Mouse (Mus musculus) liver, embryonic 14.5 days (tissue): Measurements from ENCODE around the gene Tmem269. TPM values are rescaled to one million over a fixed set of nuclear protein-coding genes. Genes with fewer than 3 reads are reported as not detected.

Experiments
- ATAC-seq: fragments of 200-750 bp; cut with Nextera tagmentation; 2 replicates; pipeline ENCODE4 v1.8.0; 2017; ENCODE audit warnings: moderate number of reproducible peaks, mild to moderate bottlenecking, moderate library complexity; ENCODE audit not compliant: insufficient read depth
- DNase-seq, 3 experiments: peaks; one replicate each; pipeline ENCODE4 v3.0.0-alpha.2; 2012 to 2013; ENCODE audit warnings: low read depth in 3 of 3, low spot score in 3 of 3
- H3K27ac ChIP-seq: fragments of 300-500 bp; sonication (generic); 2 replicates; pipeline ENCODE4 v1.5.1; 2014; ENCODE audit warnings: moderate library complexity, mild to moderate bottlenecking, control low read depth, inconsistent platforms
- H3K27me3 ChIP-seq: fragments of 300-500 bp; sonication (generic); 2 replicates; pipeline ENCODE4 v1.6.1; 2014; ENCODE audit warnings: mild to moderate bottlenecking, low read length, moderate library complexity; ENCODE audit not compliant: control insufficient read depth, insufficient read depth
- H3K36me3 ChIP-seq: fragments of 300-500 bp; sonication (generic); replicated peaks from 2 replicates; pipeline ENCODE4 v1.6.1; 2014; ENCODE audit warnings: low read depth; ENCODE audit not compliant: control insufficient read depth, insufficient read depth
- H3K4me1 ChIP-seq, 2 experiments: fragments of 200-500 bp in 1 of 2; fragments of 300-500 bp in 1 of 2; sonication (generic) in 1 of 2; replicated peaks; 2 replicates each; pipeline ENCODE4 v1.6.1; 2012 to 2014; ENCODE audit warnings: antibody characterized with exemption in 1 of 2, inconsistent platforms in 1 of 2, low read length in 1 of 2; ENCODE audit not compliant: control insufficient read depth in 2 of 2, insufficient read depth in 2 of 2
- H3K4me2 ChIP-seq: fragments of 300-500 bp; sonication (generic); 2 replicates; pipeline ENCODE4 v1.6.1; 2014; ENCODE audit warnings: low read depth, mild to moderate bottlenecking, control low read depth, moderate library complexity
- H3K4me3 ChIP-seq, 2 experiments: fragments of 200-500 bp in 1 of 2; fragments of 300-500 bp in 1 of 2; sonication (generic) in 1 of 2; 2 replicates each; pipeline ENCODE4 v1.5.1; 2012 to 2014; ENCODE audit warnings: low read depth in 2 of 2, low read length in 2 of 2, mild to moderate bottlenecking in 2 of 2, control low read depth in 1 of 2, inconsistent platforms in 1 of 2, moderate library complexity in 1 of 2; ENCODE audit not compliant: insufficient read depth in 1 of 2
- H3K9ac ChIP-seq: fragments of 300-500 bp; sonication (generic); replicated peaks from 2 replicates; pipeline ENCODE4 v1.6.1; 2014; ENCODE audit warnings: mild to moderate bottlenecking, control low read depth, moderate library complexity
- H3K9me3 ChIP-seq: fragments of 300-500 bp; sonication (generic); 2 replicates; pipeline ENCODE4 v1.6.1; 2016; ENCODE audit warnings: low read length, mixed read lengths; ENCODE audit not compliant: control insufficient read depth
- CTCF ChIP-seq: IDR thresholded peaks from 2 replicates; pipeline ENCODE4 v1.5.1; 2016; ENCODE audit warnings: antibody characterized with exemption, low read depth, control low read depth
- EP300 ChIP-seq: IDR thresholded peaks from 2 replicates; pipeline ENCODE4 v1.6.1; 2016; ENCODE audit warnings: antibody characterized with exemption, low read depth
- WGBS: fragments of 180-500 bp; shearing (Covaris S2); extraction: QIAGEN DNeasy Blood & Tissue Kit; methylation state at CpG from one replicate; pipeline ENCODE4 v1.1.7; 2014; ENCODE audit not compliant: insufficient replicate concordance; 5-methylcytosine and 5-hydroxymethylcytosine counted together
- polyA plus RNA-seq, 2 experiments: library from polyadenylated mRNA; depleted of rRNA in 1 of 2; stranded (reverse) in 1 of 2; unstranded in 1 of 2; fragments of >200 nt; fragmentation: Nextera tagmentation in 1 of 2; extraction: Ambion mirVana in 1 of 2; gene quantifications; 2 replicates each; pipeline versions ENCODE4 v1.2.1 to v1.2.3; 2012 to 2014

Gene Tmem269
- polyA plus RNA-seq, 2 experiments: not detected

DNA sequence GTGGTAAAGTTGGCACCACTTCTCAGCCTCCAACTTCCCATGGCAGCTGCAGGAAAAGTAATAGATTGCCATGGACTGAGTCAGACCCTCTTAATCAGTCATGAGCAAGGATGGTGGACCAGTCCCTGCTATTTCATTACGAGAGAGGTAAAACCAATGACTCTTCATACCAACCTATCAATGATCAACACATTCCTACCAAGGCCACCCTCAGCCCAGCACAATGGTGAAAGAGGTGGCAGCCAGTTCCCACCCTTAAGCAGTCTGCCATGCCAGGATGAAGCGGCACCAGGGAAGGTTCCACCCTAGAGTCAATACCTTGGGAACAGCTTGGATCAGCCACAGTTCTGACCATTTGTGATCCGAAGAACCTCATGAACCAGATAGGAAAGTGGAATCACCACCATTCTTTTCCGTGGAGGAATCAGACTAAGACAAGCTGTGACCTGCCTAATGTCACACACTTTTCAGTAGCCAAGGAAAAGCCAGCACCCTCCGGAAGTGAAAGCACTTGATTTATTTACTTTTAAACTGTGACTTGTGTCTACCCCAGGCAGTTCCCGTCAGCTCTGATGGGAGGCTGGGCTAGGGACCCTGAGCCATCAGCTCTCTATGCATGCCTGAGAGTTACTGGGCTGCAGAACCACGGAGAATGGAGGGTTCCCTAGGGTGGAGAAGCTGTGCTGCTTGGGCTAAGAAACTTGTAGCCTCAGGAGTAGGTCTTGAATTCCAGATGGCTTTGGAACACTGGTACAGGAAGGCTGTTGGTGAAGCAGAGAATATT lies 34.2 kb upstream of the Tmem269 start:
- Histone ChIP-seq H3K4me1 (no peaks in the 10 kb centered on the region), H3K4me2 (no peak overlapping the region), H3K36me3 (no peaks in the 10 kb centered on the region), H3K4me3 (no peak overlapping the region), H3K9me3 (no peaks in the 10 kb centered on the region), H3K27ac (no peak overlapping the region), H3K27me3 (no peaks in the 10 kb centered on the region), H3K9ac (no peak overlapping the region)
- DNase-seq (no peak), ATAC-seq (no peak)
- WGBS: 51% methylated on average over 7 of the region's 7 CpGs
- TF ChIP-seq EP300 (no peak), CTCF (no peak)

DNA sequence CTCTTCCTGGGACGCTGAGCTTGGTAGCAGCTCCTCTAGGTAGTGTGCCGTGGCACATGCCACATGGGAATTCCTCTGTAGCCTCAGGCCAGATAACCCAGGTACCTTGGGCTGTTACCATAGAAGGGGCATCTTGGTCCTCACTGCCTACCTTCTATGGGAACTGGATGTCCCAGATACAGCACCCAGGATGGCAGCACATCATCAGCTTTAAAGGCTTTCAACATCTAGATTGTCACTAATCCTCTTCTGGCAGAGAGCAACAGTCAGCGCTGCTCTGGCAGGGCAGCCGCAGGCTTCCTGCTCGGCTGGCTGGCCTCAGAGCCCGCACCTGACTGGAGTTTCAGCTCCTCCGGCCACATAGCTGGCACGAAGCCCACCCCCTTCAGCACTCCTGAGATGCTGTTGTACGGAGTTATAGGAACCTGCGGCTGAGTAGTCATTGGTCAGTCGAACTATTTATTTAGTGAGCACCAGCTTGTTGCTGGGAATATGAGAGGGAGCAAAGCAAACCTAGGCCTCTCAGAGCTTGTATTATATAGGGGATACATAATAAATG lies 30.5 kb upstream of the Tmem269 start:
- Histone ChIP-seq H3K27ac (no peak overlapping the region), H3K27me3 (no peaks in the 10 kb centered on the region), H3K36me3 (no peaks in the 10 kb centered on the region), H3K9ac (no peak overlapping the region), H3K4me3 (no peak overlapping the region), H3K4me2 (no peak overlapping the region), H3K4me1 (no peaks in the 10 kb centered on the region), H3K9me3 (no peaks in the 10 kb centered on the region)
- ATAC-seq (no peak), DNase-seq (no peak)
- TF ChIP-seq CTCF (no peak), EP300 (no peak)
- 73% methylated on average over 11 of the region's 11 CpGs for WGBS

- WGBS: 34% methylated on average over 13 of the region's 13 CpGs
- Histone ChIP-seq H3K9ac (no peak overlapping the region), H3K4me1 (no peaks in the 10 kb centered on the region), H3K27me3 (no peaks in the 10 kb centered on the region), H3K4me2 (no peak overlapping the region), H3K27ac (no peak overlapping the region), H3K9me3 (no peaks in the 10 kb centered on the region), H3K36me3 (no peaks in the 10 kb centered on the region), H3K4me3 (no peak overlapping the region)
- TF ChIP-seq EP300 (no peak), CTCF (peak; percentile 94)
- peak; percentile 38; the same call in 1 of the 2 replicates for ATAC-seq
- DNase-seq: no peak
Observed at GRCm38 (mm10) chr4:119247462-119248235, 29.6 kb upstream of the Tmem269 start.

DNA sequence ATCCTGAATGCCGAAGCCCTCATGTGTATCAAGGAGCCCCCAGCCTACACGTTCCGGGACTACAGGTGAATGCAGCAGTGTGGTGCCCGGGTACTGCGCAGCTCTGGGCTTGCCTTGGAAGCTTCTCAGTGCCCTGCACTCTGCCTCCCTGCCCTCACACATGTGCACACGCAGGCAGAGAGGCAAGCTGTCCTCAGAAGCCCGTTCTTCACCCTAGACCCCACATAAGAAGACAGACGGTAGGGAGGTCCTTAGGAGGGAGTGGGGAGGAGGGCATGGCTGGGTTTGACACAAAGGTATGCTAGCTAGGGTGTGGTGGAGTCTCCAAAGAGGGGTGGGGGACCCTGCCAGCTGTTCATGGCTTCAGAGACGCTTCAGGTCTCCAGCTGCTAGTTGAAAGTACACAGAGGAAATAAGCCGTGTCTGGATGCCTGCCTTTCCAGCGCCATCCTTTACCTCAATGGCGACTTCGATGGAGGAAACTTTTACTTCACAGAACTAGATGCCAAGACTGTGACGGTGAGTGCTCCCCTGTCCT lies 28.7 kb upstream of the Tmem269 start:
- no peak overlapping the region for H3K27ac ChIP-seq

More for the DNA sequence above, 28.7 kb upstream of the Tmem269 start:
- Histone ChIP-seq H3K9me3 (no peaks in the 10 kb centered on the region), H3K4me1 (no peaks in the 10 kb centered on the region), H3K4me3 (no peak overlapping the region), H3K9ac (no peak overlapping the region), H3K4me2 (no peak overlapping the region), H3K36me3 (no peaks in the 10 kb centered on the region), H3K27me3 (no peaks in the 10 kb centered on the region)
- WGBS: 71% methylated on average over 14 of the region's 14 CpGs
- DNase-seq: no peak
- no peak for ATAC-seq
- TF ChIP-seq EP300: no peak
- TF ChIP-seq CTCF: no peak
